Mouse (Mus musculus) erythroblast, embryonic 14.5 days (primary cell): ENCODE measurements around the gene Unc45b. TPM values are rescaled to one million over a fixed set of nuclear protein-coding genes. Genes with fewer than 3 reads are reported as not detected.

Source experiments
- H3K27me3 ChIP-seq: 2 replicates; pipeline ENCODE4 v1.6.1; 2012; ENCODE audit warnings: inconsistent platforms; ENCODE audit not compliant: control insufficient read depth
- H3K36me3 ChIP-seq: 2 replicates; pipeline ENCODE4 v1.6.1; 2012; ENCODE audit warnings: mild to moderate bottlenecking, inconsistent platforms; ENCODE audit not compliant: control insufficient read depth
- H3K4me1 ChIP-seq: 2 replicates; pipeline ENCODE4 v1.6.1; 2012; ENCODE audit warnings: inconsistent platforms; ENCODE audit not compliant: control insufficient read depth
- H3K4me3 ChIP-seq: replicated peaks from 2 replicates; pipeline ENCODE3; 2012; ENCODE audit warnings: moderate library complexity, mild to moderate bottlenecking, inconsistent platforms
- H3K9me3 ChIP-seq: 2 replicates; pipeline ENCODE4 v1.6.1; 2012; ENCODE audit warnings: low read length, inconsistent platforms, mixed read lengths; ENCODE audit not compliant: control insufficient read depth
- GATA1 ChIP-seq: IDR thresholded peaks from 2 replicates; pipeline ENCODE4 v1.6.1; 2012; ENCODE audit warnings: low read length, inconsistent platforms, mixed read lengths
- TAL1 ChIP-seq: IDR thresholded peaks from 3 replicates; pipeline ENCODE4 v1.6.1; 2012; ENCODE audit warnings: low read length, inconsistent platforms, mixed read lengths
- polyA plus RNA-seq: library from polyadenylated mRNA; stranded (reverse); fragments of >175 nt; gene quantifications from 2 replicates; pipeline ENCODE4 v1.2.3, GENCODE M21; 2012

Unc45b gene
- polyA plus RNA-seq, 1 experiment: not detected

DNA sequence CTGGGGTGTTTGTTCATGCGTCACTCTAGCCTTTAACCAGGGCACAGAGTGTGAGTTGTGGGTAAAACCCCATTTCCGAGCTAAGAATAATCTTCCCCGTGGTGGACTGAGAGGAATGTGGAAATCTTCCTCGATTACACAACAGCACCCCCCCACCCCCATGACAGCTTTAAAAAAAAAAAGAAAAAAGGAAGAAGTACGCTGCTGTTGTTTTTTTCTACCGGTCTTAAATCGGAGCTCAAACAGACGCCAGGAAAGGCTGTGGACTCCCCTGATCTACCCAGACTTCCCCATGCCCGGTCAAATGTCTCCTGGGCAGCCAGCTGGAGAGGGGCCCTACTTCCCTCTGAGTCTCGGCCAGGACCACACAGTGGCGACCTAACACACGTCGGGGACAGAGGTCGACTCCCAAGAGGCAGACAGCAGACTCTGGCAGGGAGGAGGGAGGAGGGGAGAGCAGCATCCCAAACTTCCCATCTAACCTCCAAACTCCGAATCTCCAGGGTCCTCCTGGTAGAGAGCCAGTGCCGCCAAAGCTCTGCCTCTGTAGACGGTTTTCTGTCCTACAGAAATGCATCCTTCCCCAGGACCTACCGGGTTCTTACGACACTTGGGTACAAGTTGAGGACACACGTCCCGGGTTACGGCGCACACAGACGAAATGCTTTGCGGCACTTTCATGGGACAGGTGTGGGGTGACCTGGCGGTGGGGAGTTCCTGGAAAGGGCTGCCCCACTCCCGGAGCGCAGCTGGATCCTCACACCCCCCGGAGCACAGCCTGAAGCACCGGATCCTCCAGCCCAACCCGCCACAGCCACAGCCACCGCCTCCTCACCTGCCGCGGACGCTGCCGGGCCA lies 39.9 kb upstream of the Unc45b start:
- peak overlapping the region; percentile 79 for H3K4me3 ChIP-seq
- H3K4me1 ChIP-seq: peaks cover 63% of the 10 kb centered on the region
- H3K9me3 ChIP-seq: peaks cover 4% of the 10 kb centered on the region
- H3K36me3 ChIP-seq: peaks cover 30% of the 10 kb centered on the region
- H3K27me3 ChIP-seq: no peaks in the 10 kb centered on the region
- no peak for TF ChIP-seq TAL1
- no peak for TF ChIP-seq GATA1

GRCm38 (mm10) chr11:82871031-82871446 lies 39.3 kb upstream of the Unc45b start, which contains the start of gene Rffl:
Gene Rffl (minus strand): TSS chr11:82871210.
- peak within 1 kb of the TSS; percentile 79 for H3K4me3 ChIP-seq
- H3K27me3 ChIP-seq: no peaks in the 10 kb centered on the region
- peaks cover 4% of the 10 kb centered on the region for H3K9me3 ChIP-seq
- H3K4me1 ChIP-seq: peaks cover 61% of the 10 kb centered on the region
- H3K36me3 ChIP-seq: peaks cover 27% of the 10 kb centered on the region
- TF ChIP-seq TAL1 (no peak), GATA1 (no peak)

DNA sequence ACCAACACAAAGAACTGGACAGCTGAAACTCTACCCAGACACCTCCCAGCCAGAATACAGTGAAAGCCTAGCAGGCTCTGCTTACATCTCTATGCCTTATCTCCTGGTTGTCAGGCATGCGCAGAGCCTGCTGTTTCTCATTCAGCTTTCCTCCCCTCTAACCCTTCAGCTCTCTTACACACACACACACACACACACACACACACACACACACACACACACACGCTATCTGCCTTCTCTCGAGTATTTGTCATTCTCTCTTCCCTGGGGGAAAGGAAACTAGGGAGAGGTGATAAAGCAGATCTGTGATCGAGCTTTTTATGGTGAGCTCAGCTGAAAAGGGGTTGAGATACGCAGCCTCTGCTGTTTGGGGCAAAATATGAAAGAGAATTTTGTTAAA lies 35.4 kb upstream of the Unc45b start:
- no peak for TF ChIP-seq GATA1
- TF ChIP-seq TAL1: no peak
- Histone ChIP-seq H3K9me3 (peaks cover 4% of the 10 kb centered on the region), H3K4me1 (peaks cover 23% of the 10 kb centered on the region), H3K27me3 (no peaks in the 10 kb centered on the region), H3K4me3 (peak overlapping the region; percentile 26), H3K36me3 (peaks cover 14% of the 10 kb centered on the region)

DNA sequence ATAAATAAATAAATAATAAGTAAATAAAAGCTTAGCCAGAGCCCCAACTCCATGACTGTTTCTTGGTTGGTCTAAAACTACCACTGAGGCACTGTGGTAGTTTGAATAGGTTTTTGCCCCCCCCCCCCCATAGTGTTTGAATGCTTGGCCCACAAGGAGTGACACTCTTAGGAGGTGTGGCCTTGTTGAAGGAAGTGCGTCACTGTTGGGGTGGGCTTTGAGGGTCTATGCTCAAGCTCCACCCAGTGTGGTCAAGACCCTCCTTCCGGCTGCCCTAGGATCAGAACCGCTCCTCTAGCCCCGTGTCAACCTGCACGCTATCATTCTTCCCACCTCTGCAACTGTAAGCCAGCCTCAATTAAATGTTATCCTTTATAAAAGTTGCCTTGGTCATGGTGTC lies 34.7 kb upstream of the Unc45b start:
- peaks cover 4% of the 10 kb centered on the region for H3K9me3 ChIP-seq
- TF ChIP-seq TAL1: no peak
- no peak for TF ChIP-seq GATA1
- no peak overlapping the region for H3K4me3 ChIP-seq
- H3K27me3 ChIP-seq: no peaks in the 10 kb centered on the region
- H3K4me1 ChIP-seq: peaks cover 22% of the 10 kb centered on the region
- peaks cover 16% of the 10 kb centered on the region for H3K36me3 ChIP-seq

DNA sequence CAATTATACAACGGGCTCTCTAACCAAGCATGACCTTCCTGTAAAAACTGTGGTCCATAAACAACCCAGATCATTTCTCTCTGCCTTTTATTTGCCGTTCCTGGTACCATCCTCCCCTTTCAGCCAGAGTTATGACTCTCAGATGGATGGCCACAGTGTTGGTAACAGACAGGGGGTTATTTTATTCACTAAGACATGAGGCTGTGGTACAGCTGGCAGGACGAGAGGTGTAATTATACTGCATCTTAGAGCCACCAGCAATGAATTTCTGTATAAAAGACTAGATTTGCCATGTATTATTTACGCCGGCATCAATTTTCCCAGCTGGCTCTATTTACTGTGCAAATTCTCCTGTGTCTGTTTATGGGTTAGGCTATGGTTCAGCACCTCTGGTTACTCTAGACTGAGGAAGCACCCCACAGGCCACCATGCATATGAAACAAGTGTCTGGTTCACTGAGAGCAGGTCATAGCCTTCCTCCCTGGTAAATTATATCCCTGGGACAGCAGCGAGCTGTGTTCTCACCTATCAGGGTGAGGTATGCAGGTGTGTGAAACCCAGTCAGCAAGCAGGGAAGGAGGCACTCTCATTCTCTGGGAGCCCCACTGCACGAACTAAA lies 32.5 kb upstream of the Unc45b start:
- TF ChIP-seq GATA1 (no peak), TAL1 (no peak)
- no peaks in the 10 kb centered on the region for H3K27me3 ChIP-seq
- no peak overlapping the region for H3K4me3 ChIP-seq
- H3K4me1 ChIP-seq: peaks cover 16% of the 10 kb centered on the region
- H3K36me3 ChIP-seq: peaks cover 27% of the 10 kb centered on the region
- H3K9me3 ChIP-seq: peaks cover 4% of the 10 kb centered on the region

DNA sequence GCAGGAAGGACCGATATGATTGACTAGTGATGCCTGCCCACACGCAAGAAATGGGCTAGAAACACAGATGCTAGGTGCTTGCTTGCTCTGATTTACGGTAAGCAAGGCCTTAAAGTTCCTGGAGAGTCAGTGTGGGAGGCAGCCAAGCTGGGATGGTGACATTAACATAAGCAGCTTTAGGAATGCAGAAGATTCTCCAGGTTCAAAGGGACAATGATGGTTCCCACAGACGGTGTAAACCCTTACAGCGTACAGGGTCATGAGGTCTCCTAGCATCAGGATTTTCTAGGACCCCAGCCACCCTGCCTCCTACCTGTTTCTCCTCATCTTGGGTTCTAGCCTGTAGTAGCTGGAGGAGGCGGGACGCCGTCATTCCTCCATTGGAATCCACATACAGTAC lies 27.2 kb upstream of the Unc45b start:
- Histone ChIP-seq H3K4me3 (no peak overlapping the region), H3K4me1 (peaks cover 5% of the 10 kb centered on the region), H3K36me3 (peaks cover 33% of the 10 kb centered on the region), H3K9me3 (no peaks in the 10 kb centered on the region), H3K27me3 (no peaks in the 10 kb centered on the region)
- TF ChIP-seq GATA1: no peak
- TF ChIP-seq TAL1: no peak

DNA sequence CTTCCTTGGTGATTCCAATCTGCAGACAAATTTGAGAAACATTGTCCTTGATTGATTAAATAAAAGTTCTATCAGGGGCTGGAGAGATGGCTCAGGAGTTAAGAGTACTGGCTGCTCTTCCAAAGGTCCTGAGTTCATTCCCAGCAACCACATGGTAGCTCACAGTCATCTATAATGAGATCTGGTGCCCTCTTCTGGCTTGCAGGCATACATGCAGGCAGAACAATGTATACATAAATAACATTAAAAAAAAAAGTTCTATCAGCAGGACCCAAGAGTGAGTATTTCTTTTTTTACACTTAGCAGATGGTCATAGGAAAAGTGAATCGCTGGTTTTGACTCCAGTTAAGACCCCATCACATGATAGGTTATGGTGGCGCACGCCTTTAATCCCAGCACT lies 23.8 kb upstream of the Unc45b start:
- H3K4me1 ChIP-seq: peaks cover 26% of the 10 kb centered on the region
- H3K27me3 ChIP-seq: peaks cover 1% of the 10 kb centered on the region
- H3K9me3 ChIP-seq: no peaks in the 10 kb centered on the region
- peaks cover 18% of the 10 kb centered on the region for H3K36me3 ChIP-seq
- TF ChIP-seq TAL1 (no peak), GATA1 (no peak)
- no peak overlapping the region for H3K4me3 ChIP-seq

GRCm38 (mm10) chr11:82888491-82888946 lies 21.8 kb upstream of the Unc45b start:
- TF ChIP-seq GATA1 (0 out of 2 replicates have a peak, but pooled peaks have one; percentile 20), TAL1 (no peak)
- H3K4me1 ChIP-seq: peaks cover 26% of the 10 kb centered on the region

GRCm38 (mm10) chr11:82889524-82890341 lies 20.6 kb upstream of the Unc45b start:
- H3K27me3 ChIP-seq: peaks cover 13% of the 10 kb centered on the region
- H3K4me3 ChIP-seq: peak overlapping the region; percentile 85
- H3K36me3 ChIP-seq: 0 out of 2 replicates have a peak, but pooled peaks cover 2% of the 10 kb centered on the region
- H3K9me3 ChIP-seq: no peaks in the 10 kb centered on the region
- H3K4me1 ChIP-seq: peaks cover 26% of the 10 kb centered on the region
- TF ChIP-seq TAL1: no peak
- TF ChIP-seq GATA1: no peak

More at GRCm38 (mm10) chr11:82888491-82888946, 21.8 kb upstream of the Unc45b start:
- H3K36me3 ChIP-seq: 0 out of 2 replicates have a peak, but pooled peaks cover 2% of the 10 kb centered on the region
- no peak overlapping the region for H3K4me3 ChIP-seq
- peaks cover 13% of the 10 kb centered on the region for H3K27me3 ChIP-seq
- H3K9me3 ChIP-seq: no peaks in the 10 kb centered on the region
